Mouse (Mus musculus) heart, adult 2 months (tissue): ENCODE measurements around the gene Mob3b. TPM values are rescaled to one million over a fixed set of nuclear protein-coding genes. Genes with fewer than 3 reads are reported as not detected.
A peak's percentile ranks its signal among the peaks of the same experiment; 100 is the strongest.

Experiments
- DNase-seq, 2 experiments: peaks; one replicate each; pipeline ENCODE4 v3.0.0; 2021
- H3K27ac ChIP-seq: fragments of 200-600 bp; 2 replicates; pipeline ENCODE4 v1.8.1; 2022
- H3K27me3 ChIP-seq: fragments of 200-500 bp; 2 replicates; pipeline ENCODE4 v1.6.1; 2012; ENCODE audit warnings: mild to moderate bottlenecking, low read length, inconsistent platforms, mixed read lengths; ENCODE audit not compliant: control insufficient read depth, insufficient read depth
- H3K36me3 ChIP-seq: fragments of 200-500 bp; 2 replicates; pipeline ENCODE4 v1.6.1; 2012; ENCODE audit warnings: low read length, inconsistent platforms; ENCODE audit not compliant: control insufficient read depth, insufficient read depth
- H3K4me1 ChIP-seq: fragments of 200-500 bp; 2 replicates; pipeline ENCODE4 v1.6.1; 2011; ENCODE audit warnings: low read length; ENCODE audit not compliant: control insufficient read depth, insufficient read depth
- H3K4me3 ChIP-seq: fragments of 200-600 bp; 2 replicates; pipeline ENCODE4 v1.8.1; 2022
- H3K79me2 ChIP-seq: fragments of 200-500 bp; replicated peaks from 2 replicates; pipeline ENCODE4 v1.6.1; 2012; ENCODE audit warnings: mild to moderate bottlenecking, inconsistent platforms, low read length, moderate library complexity, mixed read lengths; ENCODE audit not compliant: control insufficient read depth, insufficient read depth
- H3K9ac ChIP-seq: fragments of 200-500 bp; 2 replicates; pipeline ENCODE4 v1.6.1; 2012; ENCODE audit warnings: low read depth, mild to moderate bottlenecking, control low read depth, inconsistent platforms, low read length, mixed read lengths
- CTCF ChIP-seq: fragments of 200-600 bp; IDR thresholded peaks from 2 replicates; pipeline ENCODE4 v1.8.1; 2022; ENCODE audit warnings: antibody characterized with exemption, mild to moderate bottlenecking, moderate library complexity
- EP300 ChIP-seq: fragments of 200-500 bp; IDR thresholded peaks from 2 replicates; pipeline ENCODE4 v1.6.1; 2011; ENCODE audit warnings: low read depth, low read length, control low read depth; ENCODE audit not compliant: insufficient read depth
- POLR2A ChIP-seq: fragments of 200-500 bp; IDR thresholded peaks from 2 replicates; pipeline ENCODE4 v1.6.1; 2011; ENCODE audit warnings: mild to moderate bottlenecking, low read depth, low read length, control low read depth; ENCODE audit not compliant: insufficient read depth
- WGBS: fragments of 180-500 bp; shearing (Covaris S2); methylation state at CpG from one replicate; pipeline ENCODE4 v1.1.7; 2018; 5-methylcytosine and 5-hydroxymethylcytosine counted together
- intact Hi-C: fragments of 180-260 bp; cut with DNase I; formaldehyde crosslinking; loops from one replicate; pipeline ENCODE4 v1.15.1; 2025
- polyA plus RNA-seq: library from polyadenylated mRNA; depleted of rRNA; stranded (reverse); fragments of >200 nt; gene quantifications from 2 replicates; pipeline ENCODE4 v1.2.3, GENCODE M21; 2012
- total RNA-seq, 2 experiments: library from RNA; stranded (reverse); gene quantifications; 2 replicates each; pipeline ENCODE4 v1.2.3; 2021

The Mob3b gene
- total and polyA plus RNA-seq, 3 experiments, result 0.66 to 1.4 (median 1.2) TPM

DNA sequence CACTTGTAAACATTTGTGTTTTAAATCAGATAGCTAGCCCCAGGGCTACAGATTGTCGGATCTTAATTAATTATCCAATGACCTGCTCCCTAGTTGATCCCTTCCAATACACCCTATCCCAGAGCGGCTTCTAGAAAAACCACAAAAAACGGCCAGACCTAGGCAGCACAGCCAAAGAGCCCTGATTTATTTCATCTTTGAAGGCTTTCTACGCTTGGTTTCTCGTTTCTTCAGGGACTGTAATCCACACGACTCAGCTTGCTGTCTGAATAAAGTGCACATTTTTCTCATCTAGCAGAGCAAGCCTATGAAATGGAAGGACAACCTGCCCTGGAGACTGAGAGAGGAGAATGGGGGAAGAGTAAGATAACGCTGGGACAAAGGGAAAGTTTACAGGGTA lies 56.1 kb downstream of the Mob3b start:
- no peak overlapping the region for H3K27ac ChIP-seq
- no peak overlapping the region for H3K4me3 ChIP-seq
- no peaks in the 10 kb centered on the region for H3K27me3 ChIP-seq
- no peak overlapping the region for H3K9ac ChIP-seq
- no peaks in the 10 kb centered on the region for H3K79me2 ChIP-seq
- no peak for TF ChIP-seq EP300
- TF ChIP-seq CTCF, result no peak
- no peak for TF ChIP-seq POLR2A
- no peak for DNase-seq
- H3K36me3 ChIP-seq, result no peaks in the 10 kb centered on the region
- peaks cover 6% of the 10 kb centered on the region for H3K4me1 ChIP-seq
- intact Hi-C loops, result no loop called here
- 81% methylated on average over 7 of the region's 7 CpGs for WGBS

- no peaks in the 10 kb centered on the region for H3K27me3 ChIP-seq
- no peaks in the 10 kb centered on the region for H3K79me2 ChIP-seq
- peak; percentile 82 to 86 for DNase-seq
- TF ChIP-seq CTCF, result no peak
- TF ChIP-seq EP300, result no peak
- TF ChIP-seq POLR2A, result 0 out of 2 replicates have a peak, but pooled peaks have one; percentile 10
- H3K36me3 ChIP-seq, result no peaks in the 10 kb centered on the region
- peak overlapping the region; percentile 10; the same call in 1 of the 2 replicates for H3K27ac ChIP-seq
- peaks cover 6% of the 10 kb centered on the region for H3K4me1 ChIP-seq
- no peak overlapping the region for H3K9ac ChIP-seq
- WGBS, result 10% methylated on average over 29 of the region's 29 CpGs
- H3K4me3 ChIP-seq, result peak overlapping the region; percentile 48
- intact Hi-C loops, result loop anchor here (5.0 kb wide), 1 partner anchor 57 kb away; the partner anchor contains the start of gene Mob3b
Observed at GRCm38 (mm10) chr4:35099865-35100780, 57.2 kb downstream of the Mob3b start.

GRCm38 (mm10) chr4:35099210-35099864 lies 57.9 kb downstream of the Mob3b start:
- Histone ChIP-seq H3K4me3 (peak overlapping the region; percentile 30; the same call in 1 of the 2 replicates), H3K9ac (no peak overlapping the region), H3K27me3 (no peaks in the 10 kb centered on the region), H3K36me3 (no peaks in the 10 kb centered on the region), H3K4me1 (peaks cover 6% of the 10 kb centered on the region), H3K79me2 (no peaks in the 10 kb centered on the region), H3K27ac (no peak overlapping the region)
- no peak for DNase-seq
- no peak for TF ChIP-seq CTCF
- no peak for TF ChIP-seq EP300
- no peak for TF ChIP-seq POLR2A
- 23% methylated on average over 17 of the region's 17 CpGs for WGBS
- intact Hi-C loops, result loop anchor here (5.0 kb wide), 1 partner anchor 58 kb away; the partner anchor contains the start of gene Mob3b

DNA sequence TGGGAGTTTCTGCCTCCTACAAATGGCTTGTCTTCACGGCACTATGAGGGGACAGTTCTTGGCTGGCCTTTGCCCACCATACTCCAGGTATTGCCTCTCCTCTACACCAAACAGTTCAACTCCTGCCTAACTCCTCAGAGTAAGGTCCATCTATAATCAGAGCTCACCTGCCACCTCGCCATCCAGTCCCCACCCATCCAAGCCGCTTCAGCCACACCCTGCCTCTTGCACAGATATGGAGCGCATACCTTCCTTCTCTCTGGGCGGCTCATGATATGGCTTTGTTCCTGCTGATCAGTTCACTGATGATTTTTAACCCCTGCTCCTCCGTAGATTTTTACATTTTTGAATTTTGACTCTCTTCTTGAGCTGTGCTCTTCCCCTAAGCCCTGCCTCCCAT lies 58.7 kb downstream of the Mob3b start:
- intact Hi-C loops, result loop anchor here (5.0 kb wide), 1 partner anchor 59 kb away; the partner anchor contains the start of gene Mob3b
- H3K9ac ChIP-seq, result no peak overlapping the region

DNA sequence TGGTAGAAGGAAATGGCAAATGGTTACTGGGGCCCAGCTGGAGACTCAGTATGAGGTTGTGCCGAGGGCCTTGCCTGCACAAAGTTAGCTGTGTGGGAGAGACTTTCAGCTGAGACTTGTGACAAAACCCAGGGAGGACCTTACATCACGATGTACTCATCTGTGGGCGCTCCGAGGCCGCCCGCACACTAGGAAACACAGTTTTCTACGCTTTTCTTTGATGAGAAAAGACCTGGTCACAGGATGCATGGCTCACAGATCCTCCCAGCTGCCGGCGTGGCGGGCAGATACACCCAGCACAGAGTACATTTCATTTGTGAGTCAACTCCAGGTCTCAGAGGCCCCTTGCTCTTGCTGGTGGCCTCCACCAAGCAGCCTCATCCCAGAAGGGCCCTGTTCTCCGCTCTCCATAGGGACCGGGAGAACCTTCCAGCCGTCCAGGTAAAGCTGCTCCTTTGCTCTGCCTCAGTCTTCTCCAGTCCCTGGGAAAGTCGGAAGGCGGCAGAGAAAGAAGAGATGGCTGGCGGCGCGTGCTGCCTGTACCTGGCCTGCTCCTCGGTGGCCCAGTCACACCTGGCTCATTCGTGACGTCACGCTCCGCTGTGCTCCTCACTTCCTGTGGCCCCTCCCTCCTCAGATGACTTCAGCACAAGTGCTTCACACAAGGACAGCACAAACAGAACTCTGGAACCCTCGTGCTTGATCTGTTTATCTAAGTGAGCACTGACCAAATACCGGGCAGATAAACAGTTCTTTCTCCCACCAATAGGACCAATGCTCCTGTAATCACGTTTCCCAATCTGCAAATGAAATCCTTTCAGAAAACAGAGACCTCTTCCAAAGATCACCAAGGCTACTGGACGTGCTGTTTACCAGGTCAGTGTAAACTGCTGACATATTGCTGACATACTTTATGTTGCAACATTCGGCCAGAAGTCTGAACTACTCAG lies 60.8 kb downstream of the Mob3b start:
- TF ChIP-seq EP300 (no peak), POLR2A (no peak), CTCF (no peak)
- peak in 1 of 2 experiments; percentile 41 for DNase-seq
- Histone ChIP-seq H3K4me3 (no peak overlapping the region), H3K9ac (no peak overlapping the region), H3K79me2 (no peaks in the 10 kb centered on the region), H3K27ac (no peak overlapping the region), H3K4me1 (peaks cover 6% of the 10 kb centered on the region), H3K27me3 (no peaks in the 10 kb centered on the region), H3K36me3 (no peaks in the 10 kb centered on the region)
- WGBS, result 75% methylated on average over 28 of the region's 28 CpGs
- intact Hi-C loops, result loop anchor here (5.0 kb wide), 1 partner anchor 61 kb away; the partner anchor contains the start of gene Mob3b

More for the DNA sequence above, 58.7 kb downstream of the Mob3b start:
- Histone ChIP-seq H3K4me1 (peaks cover 6% of the 10 kb centered on the region), H3K4me3 (no peak overlapping the region), H3K79me2 (no peaks in the 10 kb centered on the region), H3K36me3 (no peaks in the 10 kb centered on the region), H3K27ac (no peak overlapping the region), H3K27me3 (no peaks in the 10 kb centered on the region)
- 92% methylated on average over 6 of the region's 6 CpGs for WGBS
- TF ChIP-seq CTCF (no peak), EP300 (no peak), POLR2A (no peak)
- DNase-seq, result no peak
